In the genomic region with DNA sequence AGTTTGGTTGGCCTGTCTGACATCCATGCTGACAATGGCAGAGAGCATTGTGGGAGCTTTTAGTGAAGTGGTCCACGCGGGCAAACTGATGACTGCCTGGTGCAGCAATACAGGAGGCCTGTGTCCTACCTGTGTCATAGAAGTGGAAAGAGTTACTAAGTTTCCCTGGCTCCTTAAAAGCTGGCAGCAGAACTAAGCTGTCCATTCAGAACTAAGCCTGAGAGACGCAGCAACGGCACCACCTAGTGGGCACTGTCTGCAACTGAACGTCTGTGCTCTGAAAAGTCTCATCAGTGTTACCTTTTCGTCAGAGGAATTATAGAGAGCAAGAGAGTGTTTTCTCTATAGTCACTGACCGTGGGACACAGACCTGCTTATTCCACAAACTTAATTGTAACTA, we compare ENCODE assay signal across 8 mouse cellular contexts.
DNase-seq lines count a peak whose midpoint lies in the region; ATAC-seq and TF ChIP-seq lines count a peak whose summit lies in the region.

No protein-coding gene starts in this region.

- no peaks in the 10 kb centered on the region for H3K36me3 ChIP-seq in heart, embryonic 10.5 days
- H3K36me3 ChIP-seq in hindbrain, embryonic 14.5 days (replicated peaks; ENCODE audit: control insufficient read depth, insufficient read depth): no peaks in the 10 kb centered on the region

- no peak overlapping the region for H3K9ac ChIP-seq in hindbrain, embryonic 14.5 days

- no peak overlapping the region for H3K27ac ChIP-seq in heart, embryonic 10.5 days
- H3K27ac ChIP-seq in bone marrow macrophage, adult 2 months (ENCODE audit: insufficient read depth, low read depth, low read length): no peak overlapping the region
- H3K27ac ChIP-seq in embryonic fibroblast, embryonic 13.5 days (ENCODE audit: insufficient read depth, low read length): no peak overlapping the region
- H3K27ac ChIP-seq in hindbrain, embryonic 14.5 days: no peak overlapping the region

- ATAC-seq in hindbrain, embryonic 14.5 days (ENCODE audit: low FRiP score): peak; percentile 57; the same call in 1 of the 2 replicates

- no peak overlapping the region for H3K4me2 ChIP-seq in hindbrain, embryonic 14.5 days (replicated peaks)

- TF ChIP-seq POLR2A in bone marrow macrophage, adult 2 months (IDR thresholded peaks at IDR 0.05; ENCODE audit: borderline replicate concordance, low read depth, low read length): no peak
- no peak for TF ChIP-seq POLR2A in embryonic fibroblast, embryonic 13.5 days (IDR thresholded peaks at IDR 0.05; ENCODE audit: low read depth, low read length)

- TF ChIP-seq CTCF in bone marrow macrophage, adult 2 months (IDR thresholded peaks at IDR 0.05; ENCODE audit: low read depth, low read length): peak; percentile 72; the same call in 1 of the 2 replicates
- TF ChIP-seq CTCF in embryonic fibroblast, embryonic 13.5 days (IDR thresholded peaks at IDR 0.05; ENCODE audit: borderline replicate concordance, insufficient read depth, low read length): peak; percentile 95

- DNase-seq in heart, adult 18-20 months: peak; percentile 44 to 82
- no peak for DNase-seq in heart, embryonic 10.5 days (ENCODE audit: low spot score)
- DNase-seq in hindbrain, embryonic 14.5 days (ENCODE audit: low spot score): peak; percentile 91
- DNase-seq in layer of hippocampus, postnatal 36 days: peak; percentile 68 to 71
- peak; percentile 75 for DNase-seq in mesoderm, embryonic 11.5 days (ENCODE audit: low read depth, low spot score)
- DNase-seq in spleen, postnatal 10 days (ENCODE audit: low spot score in 2 of 2): peak; percentile 15 to 62

- no peaks in the 10 kb centered on the region for H3K27me3 ChIP-seq in heart, embryonic 10.5 days (ENCODE audit: insufficient read depth, poor library complexity, severe bottlenecking)
- no peaks in the 10 kb centered on the region for H3K27me3 ChIP-seq in hindbrain, embryonic 14.5 days (ENCODE audit: control insufficient read depth, insufficient read depth, low read length)

- WGBS in heart, embryonic 10.5 days: 7% methylated on average over 7 of the region's 7 CpGs
- WGBS in hindbrain, embryonic 14.5 days: 8% methylated on average over 7 of the region's 7 CpGs

- H3K4me3 ChIP-seq in heart, embryonic 10.5 days: no peak overlapping the region
- H3K4me3 ChIP-seq in bone marrow macrophage, adult 2 months (ENCODE audit: insufficient read depth, low read length): no peak overlapping the region
- H3K4me3 ChIP-seq in embryonic fibroblast, embryonic 13.5 days (ENCODE audit: insufficient read depth, low read length): no peak overlapping the region
- no peak overlapping the region for H3K4me3 ChIP-seq in hindbrain, embryonic 14.5 days (replicated peaks; ENCODE audit: low read length)

- no peaks in the 10 kb centered on the region for H3K4me1 ChIP-seq in heart, embryonic 10.5 days
- no peaks in the 10 kb centered on the region for H3K4me1 ChIP-seq in bone marrow macrophage, adult 2 months (ENCODE audit: control insufficient read depth, insufficient read depth, low read length)
- H3K4me1 ChIP-seq in embryonic fibroblast, embryonic 13.5 days (ENCODE audit: control insufficient read depth, insufficient read depth, low read length): no peaks in the 10 kb centered on the region
- H3K4me1 ChIP-seq in hindbrain, embryonic 14.5 days (replicated peaks; ENCODE audit: control insufficient read depth, insufficient read depth, low read length): no peaks in the 10 kb centered on the region

- no peaks in the 10 kb centered on the region; the same call in 1 of the 2 replicates for H3K9me3 ChIP-seq in heart, embryonic 10.5 days
- H3K9me3 ChIP-seq in hindbrain, embryonic 14.5 days (ENCODE audit: control insufficient read depth, low read length): no peaks in the 10 kb centered on the region
